Mouse (Mus musculus): ENCODE data around the gene Rsph3a.
"Not testable (repeated sequence)": the region's sequence is repeated elsewhere in the genome, so short reads cannot be mapped to it uniquely, and the experiment has no call there.

Gene Rsph3a

GRCm38 (mm10) chr17:8027475-8028168 is 82.2 kb downstream of the Rsph3a start:
- intact Hi-C loops (cut with DNase I): not testable (repeated sequence)

Data from adrenal gland (tissue).